Mouse (Mus musculus) C2C12 (cell line): ENCODE data around the gene Olfr1015.

ENCODE experiments used
- CEBPB ChIP-seq: IDR thresholded peaks from one replicate; pipeline ENCODE4 v1.6.1; 2011; ENCODE audit warnings: low read depth, mild to moderate bottlenecking, control low read depth, moderate library complexity
- CTCF ChIP-seq: IDR thresholded peaks from one replicate; pipeline ENCODE4 v1.5.1; 2011; ENCODE audit not compliant: control insufficient read depth, insufficient read depth, insufficient read length
- FOSL1 ChIP-seq: IDR thresholded peaks from one replicate; pipeline ENCODE4 v1.8.0; 2011; ENCODE audit warnings: mild to moderate bottlenecking, low read length; ENCODE audit not compliant: poor library complexity, insufficient read depth, severe bottlenecking
- MAX ChIP-seq: IDR thresholded peaks from one replicate; pipeline ENCODE4 v1.6.1; 2011; ENCODE audit warnings: mild to moderate bottlenecking, control low read depth
- MYOD1 ChIP-seq: IDR thresholded peaks from one replicate; pipeline ENCODE4 v1.6.1; 2011; ENCODE audit warnings: low read depth; ENCODE audit not compliant: control insufficient read depth, insufficient read length
- MYOG ChIP-seq: IDR thresholded peaks from one replicate; pipeline ENCODE4 v1.6.1; 2011; ENCODE audit not compliant: control insufficient read depth, insufficient read length; ENCODE audit errors: extremely low read depth

DNA sequence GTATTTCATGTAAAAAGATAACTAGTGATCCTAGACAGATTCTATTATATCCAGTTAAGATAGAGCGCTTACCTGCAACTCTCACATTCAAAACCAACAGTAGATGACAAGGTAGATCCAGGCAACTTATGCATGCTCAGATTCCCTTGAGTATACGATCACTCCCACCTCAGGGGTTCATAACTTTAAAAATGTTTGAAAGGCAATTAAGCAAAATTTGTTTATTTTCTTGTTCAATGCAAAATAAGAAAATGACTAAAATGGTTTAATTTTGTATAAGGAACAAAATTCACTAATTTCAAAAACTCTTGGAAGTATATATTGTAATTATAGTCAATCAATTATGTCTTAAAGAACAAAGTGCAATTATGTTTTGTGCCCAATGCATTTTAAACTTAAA, 20.6 kb downstream of the Olfr1015 start, which contains the start of gene Olfr1016:
- TF ChIP-seq CTCF (no peak), MAX (no peak), MYOG (no peak), MYOD1 (no peak), CEBPB (no peak), FOSL1 (no peak)
